Mouse (Mus musculus): Measurements from ENCODE around the gene Aox3.

- no peak for TF ChIP-seq POLR2A (IDR thresholded peaks at IDR 0.05; ENCODE audit: control insufficient read depth in 1 of 2, insufficient read depth in 1 of 2, low read depth in 1 of 2, low read length in 2 of 2, poor library complexity in 1 of 2)
- TF ChIP-seq CTCF (IDR thresholded peaks at IDR 0.05 in 2 of 3, conservative IDR thresholded peaks at IDR 0.05 in 1 of 3; ENCODE audit: control insufficient read depth in 1 of 3, insufficient read depth in 1 of 3, low read depth in 2 of 3, low read length in 3 of 3, poor library complexity in 1 of 3, severe bottlenecking in 1 of 3) = no peak
- TF ChIP-seq USF1 (IDR thresholded peaks at IDR 0.05; ENCODE audit: low read depth, low read length) = no peak
- no peak for TF ChIP-seq NRF1 (IDR thresholded peaks at IDR 0.05; ENCODE audit: insufficient read depth, low read depth, low read length, poor library complexity, severe bottlenecking)
- no peak for TF ChIP-seq MAX (IDR thresholded peaks at IDR 0.05; ENCODE audit: low read length)
- TF ChIP-seq CHD2 (IDR thresholded peaks at IDR 0.05; ENCODE audit: low read length) = no peak
Measured at GRCm38 (mm10) chr1:58078390-58078789, 34.5 kb upstream of the Aox3 start.

All from MEL (cell line).